Mouse (Mus musculus) mouse trophoblast stem cell (cell line): ENCODE measurements around the gene Dock8.

Experiments used
- in situ Hi-C, 2 experiments: fragments of 300-500 bp; cut with MseI, MboI; formaldehyde crosslinking; loops; 2 replicates in 1 of 2; 3 replicates in 1 of 2; pipeline ENCODE4 v1.15.1; 2025

Gene Dock8

DNA sequence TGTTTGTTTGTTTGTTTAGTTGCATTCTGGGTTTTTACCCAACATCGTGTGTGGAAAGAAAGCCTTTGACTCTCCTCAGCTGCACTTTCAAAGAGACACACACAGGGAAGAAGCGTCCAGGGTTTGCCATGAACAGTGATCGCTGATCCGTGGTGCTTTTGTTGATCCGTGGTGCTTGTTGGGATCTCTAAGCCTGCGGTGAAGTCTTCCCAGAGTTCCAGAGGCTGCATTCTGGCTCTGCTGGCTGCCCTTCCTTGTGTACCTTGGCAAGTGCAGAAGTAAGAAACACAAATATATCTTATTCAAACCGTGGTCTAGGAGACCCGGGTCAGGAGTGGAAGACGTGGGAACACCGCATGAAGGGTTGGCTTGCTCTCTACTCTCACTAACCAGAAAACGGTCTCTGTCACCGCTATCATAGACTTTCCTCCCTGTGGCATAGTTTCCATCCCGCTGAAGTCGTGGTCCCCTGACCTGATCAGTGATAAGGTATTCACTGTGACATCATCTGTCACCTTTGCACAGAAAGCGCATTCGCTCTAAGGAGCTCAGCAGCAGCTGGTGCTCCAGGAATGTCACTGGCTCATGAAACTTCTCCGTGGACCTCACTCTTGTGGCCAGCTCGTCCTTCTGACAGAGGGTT, 112.4 kb downstream of the Dock8 start:
- in situ Hi-C loops = loop anchor here in 1 of 2 experiments (10.0 kb wide), 1 partner anchor 333 kb away; no protein-coding TSS in a partner anchor

DNA sequence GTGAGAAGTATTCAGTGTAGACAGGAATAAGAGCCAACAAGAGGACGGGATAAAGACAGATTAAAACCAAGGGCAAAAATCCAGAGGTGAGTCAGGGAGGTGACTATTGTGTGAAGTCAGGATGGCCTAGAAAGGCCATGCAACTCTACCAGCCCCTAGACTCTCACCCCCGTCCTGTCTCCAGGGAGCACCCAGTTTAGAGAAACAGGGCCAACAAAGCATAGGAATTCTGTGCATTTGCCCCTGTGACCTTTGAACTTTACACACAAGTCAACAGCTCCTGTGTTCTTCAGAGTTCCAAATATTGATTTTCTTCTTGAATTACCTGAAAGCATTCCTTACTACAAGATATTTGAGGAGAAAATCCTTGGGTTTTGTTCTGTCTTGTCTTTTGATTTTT, 117.6 kb downstream of the Dock8 start:
- in situ Hi-C loops = loop anchor here in 1 of 2 experiments (10.0 kb wide), 1 partner anchor 328 kb away; no protein-coding TSS in a partner anchor

DNA sequence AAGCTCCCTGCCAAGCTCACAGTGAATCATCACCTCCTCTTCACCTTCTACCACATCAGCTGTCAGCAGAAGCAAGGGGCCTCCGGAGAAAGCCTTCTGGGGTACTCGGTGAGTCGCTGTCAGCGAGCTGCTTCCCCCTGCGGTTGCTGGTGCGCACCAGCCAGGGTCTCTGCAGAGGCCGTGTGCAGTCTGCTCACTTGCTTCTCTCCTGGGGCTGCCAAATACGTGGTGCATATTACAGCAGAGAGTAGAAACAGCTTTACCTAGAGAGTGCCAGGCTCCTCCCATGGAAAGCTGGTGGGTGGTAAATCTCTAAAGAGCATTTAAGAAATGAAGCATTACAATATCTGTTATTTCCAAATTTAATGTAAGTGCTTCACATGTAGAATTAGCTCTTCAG, 123.1 kb downstream of the Dock8 start:
- in situ Hi-C loops = no loop called here

DNA sequence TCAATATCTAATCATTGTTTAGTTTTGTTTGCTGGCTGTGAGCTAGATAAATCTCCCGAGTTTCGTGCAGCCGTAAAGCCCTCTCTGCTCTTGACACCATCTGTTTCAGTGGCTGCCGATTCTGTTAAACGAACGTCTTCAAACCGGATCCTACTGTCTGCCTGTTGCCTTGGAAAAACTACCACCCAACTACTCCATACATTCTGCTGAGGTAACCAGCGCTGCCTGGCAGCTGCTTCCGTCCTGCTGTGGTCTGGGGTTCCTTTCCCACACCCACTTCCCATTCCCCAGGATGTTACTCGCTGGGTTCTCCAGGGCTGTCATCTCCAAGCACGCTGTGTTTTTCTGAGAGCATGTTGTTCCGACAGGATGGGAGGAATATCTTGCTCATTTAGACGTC, 123.7 kb downstream of the Dock8 start:
- in situ Hi-C loops = no loop called here

DNA sequence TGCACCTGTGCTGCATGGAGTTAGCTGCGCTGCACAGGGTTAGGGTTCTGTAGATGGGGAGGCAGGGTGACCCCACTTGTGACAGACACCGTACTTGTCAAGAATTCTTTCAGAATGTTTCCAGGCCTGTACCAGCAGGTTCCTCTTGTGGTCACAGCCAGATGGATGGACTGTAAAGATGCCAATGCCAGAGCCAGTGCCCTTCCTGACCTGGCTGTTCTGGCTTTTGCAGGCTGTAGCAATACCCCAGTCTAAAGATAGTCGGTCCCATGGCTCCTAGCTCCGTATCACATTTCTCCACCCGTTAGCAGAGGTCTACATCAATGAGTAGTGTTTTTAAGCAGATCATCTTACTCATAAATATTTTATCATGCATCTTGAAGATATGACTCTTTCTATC, 124.1 kb downstream of the Dock8 start:
- in situ Hi-C loops = no loop called here

DNA sequence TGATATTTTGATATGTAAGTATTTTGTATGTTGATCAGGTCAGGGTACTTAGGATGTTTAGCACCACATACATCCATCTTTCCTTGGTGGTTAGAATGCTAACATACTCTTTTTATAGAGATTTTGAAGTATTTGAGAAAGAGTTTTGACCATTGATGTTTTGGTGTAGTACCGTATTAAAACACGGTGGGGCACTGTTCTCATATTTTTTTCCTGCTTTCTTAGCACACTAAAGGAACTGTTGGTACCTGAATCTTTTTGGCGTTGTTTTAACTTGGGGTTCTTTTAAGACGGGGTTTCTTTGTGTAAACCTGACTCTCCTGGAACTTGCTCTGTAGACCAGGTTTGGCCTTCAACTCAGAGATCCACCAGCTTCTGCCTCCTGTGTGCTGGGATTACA, 133.0 kb downstream of the Dock8 start:
- in situ Hi-C loops = loop anchor here (10.0 kb wide), 1 partner anchor 172 kb away; no protein-coding TSS in a partner anchor

DNA sequence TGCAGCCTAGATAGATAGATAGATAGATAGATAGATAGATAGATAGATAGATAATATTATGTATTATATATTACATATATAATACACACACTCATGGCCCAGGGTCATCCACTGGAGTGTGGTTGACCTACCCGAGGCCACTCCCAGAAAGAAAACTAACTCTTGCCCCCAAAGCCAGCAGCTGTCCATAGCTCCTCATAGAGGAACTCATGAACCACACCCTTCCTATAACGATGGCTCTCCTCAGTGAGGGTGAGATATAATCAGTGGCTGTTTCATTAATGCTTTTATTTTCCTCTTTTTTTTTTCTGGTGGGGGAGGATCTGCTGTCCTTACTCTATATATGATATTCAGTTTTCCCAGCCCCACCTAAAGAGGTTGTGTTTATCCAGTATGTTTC, 134.6 kb downstream of the Dock8 start:
- in situ Hi-C loops = loop anchor here (10.0 kb wide), 1 partner anchor 171 kb away; no protein-coding TSS in a partner anchor

DNA sequence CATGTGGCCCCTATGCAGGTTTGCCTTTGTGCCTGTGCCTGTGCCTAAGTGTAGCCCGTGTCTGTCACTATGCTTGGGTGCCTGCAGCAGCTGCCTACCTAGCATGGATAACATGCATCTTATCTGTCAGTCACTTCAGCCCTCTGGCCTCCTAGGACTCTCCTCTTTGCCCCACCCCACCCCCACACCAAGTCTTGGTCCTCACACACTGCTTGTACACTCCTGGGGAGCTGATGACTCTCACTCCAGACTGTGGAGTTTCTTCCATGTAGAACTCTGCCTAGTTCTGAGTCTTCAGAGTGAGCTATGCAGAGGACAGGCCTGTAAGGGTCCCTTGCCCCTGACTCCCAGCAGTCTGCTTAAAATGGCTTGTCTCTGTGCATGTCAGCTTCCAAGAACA, 136.8 kb downstream of the Dock8 start:
- in situ Hi-C loops = loop anchor here (10.0 kb wide), 1 partner anchor 169 kb away; no protein-coding TSS in a partner anchor

DNA sequence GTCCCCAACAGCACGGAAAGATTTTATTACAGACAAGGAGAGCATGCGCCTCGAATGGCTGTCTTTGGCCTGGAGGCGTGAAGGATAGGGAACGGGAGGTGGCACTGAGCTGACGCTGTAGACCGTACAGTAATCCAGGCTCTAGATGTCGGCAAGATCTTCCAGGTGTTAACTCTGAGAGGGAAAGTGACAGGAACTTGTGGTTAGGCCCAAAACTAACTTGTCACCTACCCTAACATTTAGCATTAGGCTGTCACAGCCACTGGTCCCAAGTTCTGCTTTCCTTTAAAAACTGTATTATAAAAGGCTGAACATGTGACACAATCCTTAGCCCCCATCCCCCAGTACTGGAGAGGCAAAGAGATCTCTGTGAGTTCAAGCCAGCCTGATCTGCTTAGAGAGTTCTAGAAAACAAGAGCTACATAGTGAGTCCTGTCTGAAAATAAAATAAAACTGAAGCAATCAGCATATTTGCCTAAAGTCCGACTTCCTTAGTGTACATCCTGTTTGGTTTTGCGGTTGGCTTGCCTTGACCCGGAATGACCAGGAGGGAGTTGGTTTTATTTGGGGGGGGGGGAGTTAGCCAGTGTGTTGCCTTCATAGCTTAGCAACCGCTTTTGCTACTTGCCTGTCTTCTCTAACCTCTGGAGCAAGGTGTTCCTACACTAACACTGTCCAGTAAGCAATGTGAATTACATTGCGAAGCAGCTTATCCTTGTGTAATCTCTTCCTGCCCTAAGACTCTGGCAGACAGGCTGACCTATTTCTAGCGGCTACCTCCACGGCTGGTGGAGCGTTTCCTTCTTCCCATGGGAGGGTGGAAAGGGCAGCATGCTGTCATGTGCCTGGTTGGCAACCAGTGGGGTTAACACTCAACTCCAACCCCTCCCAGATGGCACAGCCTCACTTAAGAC, 138.8 kb downstream of the Dock8 start:
- in situ Hi-C loops = loop anchor here (10.0 kb wide), 1 partner anchor 167 kb away; no protein-coding TSS in a partner anchor

DNA sequence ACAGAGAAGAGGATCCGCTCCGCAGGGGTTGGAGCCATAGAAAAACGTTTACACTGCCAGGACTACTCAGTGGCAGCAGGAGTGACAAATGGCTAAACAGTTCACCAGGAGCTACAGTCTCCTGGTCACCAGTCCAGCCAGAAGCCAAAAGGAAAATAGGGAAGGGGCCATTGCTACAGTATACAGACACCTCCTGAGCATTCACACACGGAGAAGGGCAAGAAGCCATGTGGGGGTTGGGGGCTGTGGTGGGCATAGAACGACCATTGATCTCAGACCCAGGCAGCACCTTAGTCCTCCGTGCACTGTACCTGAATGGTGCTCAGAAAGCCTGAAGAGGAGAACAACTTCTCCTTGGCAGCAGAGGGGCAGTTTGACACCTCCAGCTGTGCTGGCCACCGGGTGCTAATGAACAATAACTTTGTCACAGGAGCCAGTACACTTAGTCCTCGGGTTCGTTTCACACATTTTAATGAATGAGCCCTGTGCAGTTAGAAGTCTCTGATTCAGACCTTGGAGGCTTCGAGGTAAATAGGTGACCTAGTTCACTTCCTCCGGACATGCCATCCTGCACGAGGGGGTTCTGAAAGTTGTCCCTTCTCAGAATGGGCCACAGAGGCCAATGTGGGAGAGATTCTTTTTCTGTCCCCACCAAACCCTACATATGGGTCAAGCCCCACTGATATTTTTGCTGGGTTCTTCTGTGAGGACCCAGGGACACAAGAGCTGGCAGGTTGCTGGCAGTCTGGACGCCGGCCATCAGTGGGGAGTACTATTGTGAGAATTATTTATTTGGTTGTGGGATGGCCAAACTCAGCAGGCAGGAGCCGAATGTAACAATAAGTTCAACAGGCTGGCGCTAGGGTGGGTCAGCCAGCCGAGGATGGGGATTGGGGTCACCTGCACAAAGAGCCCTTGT, 145.0 kb downstream of the Dock8 start:
- in situ Hi-C loops = no loop called here

DNA sequence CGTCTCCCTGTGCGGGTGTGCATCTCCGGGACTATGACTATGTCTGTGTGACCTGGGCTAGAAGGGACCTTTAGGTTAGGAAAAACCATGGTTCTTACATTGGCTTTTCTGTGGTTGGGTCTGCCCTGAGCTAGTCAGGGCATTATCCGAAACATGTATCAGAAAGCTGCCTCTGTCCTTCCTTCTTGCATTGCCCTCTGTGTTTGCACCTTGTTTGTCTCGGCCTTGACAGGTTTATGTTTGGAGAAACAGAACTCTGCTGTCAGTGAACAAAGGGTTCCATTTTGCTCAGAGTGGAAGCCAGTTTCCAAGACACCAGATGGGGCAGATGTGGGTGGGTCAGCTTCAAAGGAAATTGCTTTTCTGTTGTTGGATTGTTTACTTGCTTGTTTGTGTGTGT, 145.8 kb downstream of the Dock8 start:
- in situ Hi-C loops = no loop called here

DNA sequence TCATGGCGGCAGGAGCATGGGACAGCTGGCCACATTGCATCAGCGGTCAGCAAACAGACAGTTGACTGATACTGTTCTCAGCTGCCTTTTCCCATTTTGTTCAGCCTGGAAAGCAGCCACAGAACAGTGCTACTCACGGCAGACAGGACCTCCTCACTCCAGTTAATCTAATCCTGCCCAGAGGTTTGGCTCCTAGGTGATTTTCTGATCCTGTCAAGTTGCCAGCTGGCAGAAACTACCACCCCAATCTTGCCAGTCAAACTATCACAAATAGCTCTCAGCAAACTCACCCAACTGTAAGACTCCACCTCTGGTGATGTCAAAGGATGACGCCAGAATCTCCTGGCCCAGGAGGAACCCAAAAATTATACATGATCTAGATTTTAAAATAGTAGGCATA, 146.8 kb downstream of the Dock8 start:
- in situ Hi-C loops = no loop called here

DNA sequence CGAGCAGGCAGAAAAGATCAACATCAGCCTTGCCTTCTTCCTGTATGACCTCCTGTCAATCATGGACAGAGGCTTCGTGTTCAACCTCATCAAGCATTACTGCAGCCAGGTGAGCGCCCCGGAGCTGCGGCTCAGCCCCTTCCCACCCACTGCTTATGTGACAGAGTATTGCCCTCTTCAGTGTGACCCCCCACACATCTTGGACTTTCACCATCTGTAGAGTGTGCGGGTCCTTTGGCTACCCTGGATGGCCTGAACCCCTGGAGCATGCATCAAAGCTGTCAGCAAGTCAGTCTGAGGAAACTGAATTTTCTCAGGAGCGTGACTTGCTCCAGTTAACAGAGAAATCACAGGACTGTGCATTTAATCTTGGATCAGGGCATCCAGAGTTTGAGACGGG, 150.5 kb downstream of the Dock8 start:
- in situ Hi-C loops = no loop called here

DNA sequence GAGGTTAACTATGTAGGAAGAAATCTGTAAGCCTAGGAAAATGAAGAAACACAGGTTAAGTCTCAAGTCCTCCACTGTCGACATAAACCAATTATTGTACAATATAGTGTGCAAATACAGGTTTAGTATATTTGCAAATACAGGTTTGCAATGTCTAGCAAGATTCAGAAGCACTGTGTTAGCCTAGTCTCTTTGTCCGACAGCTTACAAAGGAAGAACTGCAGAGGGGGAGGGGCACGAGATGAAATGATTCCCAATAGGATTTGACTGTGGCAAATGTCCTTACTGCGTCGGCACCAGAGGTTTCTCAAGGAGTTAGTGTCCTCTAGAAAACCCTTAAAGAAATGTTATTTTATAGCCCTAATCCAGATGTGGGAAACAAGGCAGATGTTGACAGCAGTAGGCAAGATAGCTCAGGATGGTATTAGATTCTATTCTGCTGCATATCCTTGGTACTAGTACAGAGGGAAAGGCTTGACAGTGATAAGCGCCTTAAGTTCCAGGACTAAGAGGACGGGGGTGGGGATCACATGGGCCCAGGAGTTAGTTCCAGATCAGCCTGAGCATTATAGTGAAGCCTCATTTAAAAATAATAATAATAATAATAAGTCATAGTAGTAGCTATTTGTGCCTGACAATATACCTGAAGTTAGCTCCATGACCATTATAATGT, 155.3 kb downstream of the Dock8 start:
- in situ Hi-C loops = no loop called here

DNA sequence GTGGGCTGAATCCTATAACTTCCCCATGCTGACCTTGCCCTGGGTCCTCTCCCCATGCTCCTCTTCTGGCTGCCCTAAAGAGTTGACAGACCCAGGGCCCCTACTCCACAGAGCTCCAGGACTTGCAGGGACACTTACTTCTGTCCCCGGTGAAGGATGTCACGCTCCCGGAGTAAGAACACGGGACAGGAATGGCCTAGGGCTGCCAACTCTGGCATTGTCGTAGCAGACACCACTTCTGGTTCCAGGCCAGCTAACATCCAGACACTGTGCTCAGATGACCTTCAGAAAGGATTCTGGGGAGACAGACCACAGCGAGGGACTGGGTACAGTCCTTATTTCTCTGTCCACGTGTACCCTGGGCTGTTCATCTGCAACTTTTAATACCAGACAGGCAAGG, 155.9 kb downstream of the Dock8 start:
- in situ Hi-C loops = no loop called here

DNA sequence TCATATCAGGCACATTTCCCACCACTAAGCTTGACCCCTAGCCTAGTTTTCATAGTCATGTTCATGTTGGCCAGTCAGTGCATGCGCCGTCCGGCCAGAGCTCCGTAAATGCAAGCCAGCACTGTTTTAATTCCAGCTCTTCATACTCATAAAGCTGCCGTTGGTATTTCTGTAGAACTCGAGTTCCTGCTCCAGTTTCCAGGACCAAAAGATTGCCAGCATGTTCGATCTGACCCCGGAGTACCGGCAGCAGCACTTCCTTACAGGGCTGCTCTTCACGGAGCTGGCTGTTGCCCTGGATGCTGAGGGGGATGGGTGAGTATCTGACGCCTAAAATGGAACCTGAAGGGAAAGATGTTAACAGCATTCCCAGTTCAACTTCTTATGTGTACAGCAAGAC, 156.4 kb downstream of the Dock8 start:
- in situ Hi-C loops = no loop called here

DNA sequence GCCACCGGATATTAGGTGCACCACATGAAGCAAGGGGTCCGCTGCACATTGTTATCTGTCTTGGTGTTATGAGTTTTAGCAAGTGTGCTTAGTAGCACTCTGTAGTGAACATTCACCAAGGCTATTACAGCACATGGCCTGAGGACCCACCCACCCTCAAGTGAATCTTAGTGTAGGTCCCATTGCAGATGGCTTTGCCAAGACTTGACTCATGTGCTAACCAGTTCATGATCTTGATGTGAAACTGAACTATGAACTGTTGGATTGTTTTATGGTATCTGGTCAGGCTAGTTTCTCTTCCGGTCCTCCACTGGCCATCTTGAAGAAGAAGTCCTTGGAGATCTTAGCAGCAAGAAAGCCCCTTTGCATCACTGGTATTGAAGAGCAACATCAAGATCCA, 162.9 kb downstream of the Dock8 start:
- in situ Hi-C loops = no loop called here

DNA sequence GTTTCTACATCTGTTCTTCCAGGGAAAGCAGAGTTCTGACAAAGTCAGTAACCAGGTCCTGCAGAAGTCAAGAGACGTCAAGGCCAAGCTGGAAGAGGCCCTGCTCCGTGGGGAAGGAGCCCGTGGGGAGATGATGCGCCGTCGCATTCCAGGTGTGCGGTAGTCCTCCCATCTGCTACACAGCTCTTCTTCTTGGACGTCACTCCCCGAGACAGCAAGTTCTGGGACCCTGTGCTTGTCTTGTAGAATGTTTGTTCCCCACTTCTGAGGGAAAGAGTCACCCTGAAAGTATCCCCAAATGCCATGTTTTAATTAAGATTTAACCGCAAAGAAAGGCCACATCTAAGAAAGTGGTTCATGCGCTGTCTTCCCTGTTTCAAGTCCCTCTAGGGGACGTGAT, 164.1 kb downstream of the Dock8 start:
- in situ Hi-C loops = no loop called here

DNA sequence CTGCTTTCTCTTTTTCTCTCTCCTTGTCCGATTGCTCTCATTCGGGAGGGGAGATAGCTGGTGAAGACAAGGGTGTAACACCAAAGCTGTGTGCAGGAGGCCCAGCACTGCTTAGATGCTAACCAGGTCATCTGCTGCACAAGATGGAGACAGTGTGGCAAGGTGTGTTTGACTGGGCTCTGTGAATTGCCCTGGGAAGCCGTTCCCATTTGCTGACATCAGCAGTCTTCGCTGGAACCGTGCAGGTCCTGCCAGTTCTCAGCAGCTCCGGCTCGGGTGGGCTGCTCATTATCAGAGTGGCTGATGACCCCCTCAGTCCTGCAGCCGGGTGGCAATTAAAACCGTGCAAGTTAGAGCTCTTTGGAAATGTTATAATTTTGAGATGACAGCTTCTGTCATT, 167.1 kb downstream of the Dock8 start:
- in situ Hi-C loops = no loop called here

DNA sequence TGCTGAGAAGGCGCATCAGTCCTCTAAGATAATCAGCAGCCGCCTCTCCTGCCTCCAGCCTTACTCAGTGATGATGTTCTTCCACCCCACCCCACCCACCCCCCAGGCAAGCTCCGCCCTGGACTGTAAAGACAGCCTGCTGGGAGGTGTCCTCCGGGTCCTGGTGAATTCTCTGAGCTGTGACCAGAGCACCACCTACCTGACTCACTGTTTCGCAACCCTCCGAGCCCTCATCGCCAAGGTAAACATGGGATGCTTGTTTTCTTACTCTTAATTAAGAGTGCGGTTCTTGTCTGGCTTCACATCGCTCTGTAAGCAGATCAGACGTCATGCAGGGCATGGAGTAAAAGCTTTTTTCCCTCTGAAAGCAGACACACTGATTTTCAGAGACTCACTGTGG, 172.1 kb downstream of the Dock8 start:
- in situ Hi-C loops = no loop called here

DNA sequence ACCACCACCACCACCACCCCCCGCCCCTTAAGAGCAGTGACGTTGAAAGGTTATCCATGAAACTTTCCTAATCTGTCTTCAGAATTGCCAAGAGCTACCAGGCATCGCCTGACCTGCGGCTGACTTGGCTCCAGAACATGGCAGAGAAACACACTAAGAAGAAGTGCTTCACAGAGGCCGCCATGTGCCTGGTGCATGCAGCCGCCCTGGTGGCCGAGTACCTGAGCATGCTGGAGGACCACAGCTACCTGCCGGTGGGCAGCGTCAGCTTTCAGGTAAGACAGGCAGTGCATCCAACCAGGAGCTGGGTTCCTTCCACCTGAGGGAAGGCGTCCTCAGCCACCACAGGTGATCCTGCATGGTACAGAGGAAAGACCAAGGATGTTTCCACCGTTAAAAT, 177.4 kb downstream of the Dock8 start:
- in situ Hi-C loops = no loop called here
